Comparison of ENCODE assay signal across 8 mouse cellular contexts in the genomic region with DNA sequence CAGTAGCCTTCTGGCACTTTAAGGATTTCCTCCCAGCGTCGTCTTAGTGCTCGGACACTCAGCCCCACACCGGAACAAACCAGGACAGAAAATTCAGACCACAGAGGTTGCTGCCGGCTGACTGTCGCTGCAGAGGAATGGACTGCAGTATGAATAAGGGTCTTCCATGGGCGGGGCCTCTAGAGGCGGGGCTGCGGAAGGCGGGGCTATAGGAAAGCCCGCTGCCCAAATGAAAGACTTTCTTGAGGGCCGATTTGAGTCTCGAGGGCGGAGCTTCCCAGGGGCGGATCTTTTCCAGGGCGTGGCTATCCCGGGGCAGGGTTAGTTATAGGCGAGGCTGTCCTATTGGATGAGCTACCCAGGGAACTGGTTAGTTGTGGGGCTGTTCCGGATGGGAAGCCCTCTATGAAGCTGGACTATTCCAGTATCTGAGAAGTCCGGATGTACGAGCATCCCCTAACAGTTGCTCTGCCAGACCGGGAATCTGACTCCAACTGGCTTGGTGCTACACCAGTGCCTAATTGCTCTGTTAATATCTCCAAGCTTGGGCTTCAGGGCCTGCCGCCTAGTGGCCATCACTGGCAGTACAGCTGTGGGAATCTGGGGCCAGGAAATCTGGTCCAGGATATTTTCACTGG. TPM values are rescaled to one million over a fixed set of nuclear protein-coding genes. Genes with fewer than 3 reads are reported as not detected.
DNase-seq lines count a peak whose midpoint lies in the region; ATAC-seq and TF ChIP-seq lines count a peak whose summit lies in the region.

Tcaf2 (minus strand) TSS at position 343 of the 638 bp plus-strand sequence.

- H3K27me3 ChIP-seq in MEL (ENCODE audit: control insufficient read depth in 1 of 2, insufficient read depth in 2 of 2, low read length in 2 of 2), result no peaks in the 10 kb centered on the region
- no peaks in the 10 kb centered on the region for H3K27me3 ChIP-seq in cerebellum, adult 2 months (ENCODE audit: control insufficient read depth, insufficient read depth, low read length)
- no peaks in the 10 kb centered on the region for H3K27me3 ChIP-seq in forebrain, postnatal 0 days (ENCODE audit: insufficient read depth, low read length)
- peaks cover 2% of the 10 kb centered on the region; the same call in 1 of the 2 replicates for H3K27me3 ChIP-seq in liver, postnatal 0 days (ENCODE audit: insufficient read depth, low read length)
- no peaks in the 10 kb centered on the region for H3K27me3 ChIP-seq in thymus, adult 2 months (ENCODE audit: control insufficient read depth, insufficient read depth, low read length)

- no peak within 1 kb of the TSS for H3K4me3 ChIP-seq in MEL (ENCODE audit: control insufficient read depth in 1 of 2, insufficient read depth in 1 of 2, low read depth in 2 of 2, low read length in 2 of 2)
- peak within 1 kb of the TSS; percentile 37 for H3K4me3 ChIP-seq in cerebellum, adult 2 months (replicated peaks; ENCODE audit: insufficient read depth, low read depth, low read length)
- peak within 1 kb of the TSS; percentile 28 for H3K4me3 ChIP-seq in forebrain, postnatal 0 days (ENCODE audit: low read depth, low read length)
- H3K4me3 ChIP-seq in liver, postnatal 0 days (ENCODE audit: low read depth, low read length), result peak within 1 kb of the TSS; percentile 40
- H3K4me3 ChIP-seq in olfactory bulb, adult 2 months (ENCODE audit: insufficient read depth, low read depth, low read length), result peak within 1 kb of the TSS; percentile 24
- H3K4me3 ChIP-seq in thymus, adult 2 months (ENCODE audit: control insufficient read depth, insufficient read depth, low read length), result no peak within 1 kb of the TSS

- TF ChIP-seq CTCF in MEL (IDR thresholded peaks at IDR 0.05 in 2 of 3, conservative IDR thresholded peaks at IDR 0.05 in 1 of 3; ENCODE audit: control insufficient read depth in 1 of 3, insufficient read depth in 1 of 3, low read depth in 2 of 3, low read length in 3 of 3, poor library complexity in 1 of 3, severe bottlenecking in 1 of 3), result peak; percentile 46 to 70 (median 63)
- peak; percentile 83 for TF ChIP-seq CTCF in cerebellum, adult 2 months (IDR thresholded peaks at IDR 0.05; ENCODE audit: borderline replicate concordance, insufficient read depth, low read depth, low read length)
- peak; percentile 85 for TF ChIP-seq CTCF in forebrain, postnatal 0 days (IDR thresholded peaks at IDR 0.05; ENCODE audit: low read depth)
- TF ChIP-seq CTCF in liver, postnatal 0 days (IDR thresholded peaks at IDR 0.05; ENCODE audit: low read depth), result peak; percentile 84
- TF ChIP-seq CTCF in olfactory bulb, adult 2 months (IDR thresholded peaks at IDR 0.05; ENCODE audit: insufficient read depth, low read depth, low read length), result peak; percentile 47; the same call in 1 of the 2 replicates
- no peak; the same call in 1 of the 2 replicates for TF ChIP-seq CTCF in thymus, adult 2 months (IDR thresholded peaks at IDR 0.05; ENCODE audit: borderline replicate concordance, control insufficient read depth, extremely low read depth, insufficient read depth, low read length, poor library complexity)

- no peaks in the 10 kb centered on the region for H3K9me3 ChIP-seq in MEL (replicated peaks; ENCODE audit: insufficient read depth, low read length)
- no peaks in the 10 kb centered on the region for H3K9me3 ChIP-seq in forebrain, postnatal 0 days (ENCODE audit: low read length)
- no peaks in the 10 kb centered on the region for H3K9me3 ChIP-seq in liver, postnatal 0 days (ENCODE audit: low read length)

- H3K27ac ChIP-seq in MEL (ENCODE audit: control insufficient read depth, low read depth, low read length), result no peak within 1 kb of the TSS
- no peak within 1 kb of the TSS for H3K27ac ChIP-seq in cerebellum, adult 2 months (ENCODE audit: insufficient read depth, low read length)
- H3K27ac ChIP-seq in forebrain, postnatal 0 days (ENCODE audit: low read depth, low read length), result no peak within 1 kb of the TSS
- no peak within 1 kb of the TSS for H3K27ac ChIP-seq in liver, postnatal 0 days (ENCODE audit: low read depth)
- H3K27ac ChIP-seq in olfactory bulb, adult 2 months (ENCODE audit: insufficient read depth, low read depth, low read length), result no peak within 1 kb of the TSS
- no peak within 1 kb of the TSS for H3K27ac ChIP-seq in thymus, adult 2 months (ENCODE audit: control insufficient read depth, insufficient read depth, low read length)

- DNase-seq in MEL (ENCODE audit: low read depth, low spot score), result peak; percentile 19
- DNase-seq in cerebellum, adult 2 months, result peak; percentile 67 to 82
- peak; percentile 66 for DNase-seq in forebrain, postnatal 0 days
- DNase-seq in heart, postnatal 25 days (ENCODE audit: low spot score), result peak; percentile 87
- DNase-seq in layer of hippocampus, adult 11-12 months (ENCODE audit: low spot score), result peak; percentile 69
- DNase-seq in liver, postnatal 0 days, result peak; percentile 73
- DNase-seq in thymus, adult 2 months, result peak; percentile 30

- no peak for TF ChIP-seq EP300 in MEL (IDR thresholded peaks at IDR 0.05; ENCODE audit: low read depth in 1 of 2, low read length in 2 of 2)
- no peak for TF ChIP-seq EP300 in liver, postnatal 0 days (IDR thresholded peaks at IDR 0.05; ENCODE audit: low read depth)

- no peaks in the 10 kb centered on the region for H3K4me1 ChIP-seq in MEL (ENCODE audit: control insufficient read depth in 1 of 2, insufficient read depth in 2 of 2, low read length in 2 of 2)
- H3K4me1 ChIP-seq in cerebellum, adult 2 months (ENCODE audit: control insufficient read depth, insufficient read depth, low read length), result no peaks in the 10 kb centered on the region
- no peaks in the 10 kb centered on the region for H3K4me1 ChIP-seq in forebrain, postnatal 0 days (ENCODE audit: insufficient read depth)
- peaks cover 4% of the 10 kb centered on the region; the same call in 1 of the 2 replicates for H3K4me1 ChIP-seq in liver, postnatal 0 days (ENCODE audit: insufficient read depth)
- H3K4me1 ChIP-seq in olfactory bulb, adult 2 months (ENCODE audit: control insufficient read depth, insufficient read depth, low read length), result peaks cover 3% of the 10 kb centered on the region; the same call in 1 of the 2 replicates
- no peaks in the 10 kb centered on the region for H3K4me1 ChIP-seq in thymus, adult 2 months (replicated peaks; ENCODE audit: control insufficient read depth, insufficient read depth, low read length)

- peak within 1 kb of the TSS; percentile 48 for H3K4me2 ChIP-seq in forebrain, postnatal 0 days (ENCODE audit: low read depth)
- H3K4me2 ChIP-seq in liver, postnatal 0 days (ENCODE audit: low read depth, low read length), result peak within 1 kb of the TSS; percentile 71

- ATAC-seq in forebrain, postnatal 0 days, result peak; percentile 95
- peak; percentile 93 for ATAC-seq in liver, postnatal 0 days

- TF ChIP-seq POLR2A in MEL (IDR thresholded peaks at IDR 0.05; ENCODE audit: control insufficient read depth in 1 of 2, insufficient read depth in 1 of 2, low read depth in 1 of 2, low read length in 2 of 2, poor library complexity in 1 of 2), result no peak
- TF ChIP-seq POLR2A in cerebellum, adult 2 months (IDR thresholded peaks at IDR 0.05; ENCODE audit: borderline replicate concordance, insufficient read depth, low read length), result no peak
- no peak for TF ChIP-seq POLR2A in olfactory bulb, adult 2 months (IDR thresholded peaks at IDR 0.05; ENCODE audit: insufficient read depth, low read depth, low read length)
- TF ChIP-seq POLR2A in thymus, adult 2 months (IDR thresholded peaks at IDR 0.05; ENCODE audit: control insufficient read depth, extremely low read depth, insufficient read depth, low read length, poor library complexity), result no peak

- peak; percentile 16 for TF ChIP-seq RAD21 in MEL (IDR thresholded peaks at IDR 0.05; ENCODE audit: low read depth, low read length)

- no peaks in the 10 kb centered on the region for H3K36me3 ChIP-seq in MEL (ENCODE audit: control insufficient read depth in 1 of 2, insufficient read depth in 2 of 2, low read length in 2 of 2)
- H3K36me3 ChIP-seq in forebrain, postnatal 0 days (ENCODE audit: insufficient read depth), result no peaks in the 10 kb centered on the region
- no peaks in the 10 kb centered on the region for H3K36me3 ChIP-seq in liver, postnatal 0 days (replicated peaks; ENCODE audit: insufficient read depth, low read length)
- no peaks in the 10 kb centered on the region for H3K36me3 ChIP-seq in thymus, adult 2 months (ENCODE audit: control insufficient read depth, insufficient read depth, low read length)

- H3K9ac ChIP-seq in MEL (ENCODE audit: control insufficient read depth, low read depth, low read length, poor library complexity, severe bottlenecking), result no peak within 1 kb of the TSS
- peak within 1 kb of the TSS; percentile 37 for H3K9ac ChIP-seq in forebrain, postnatal 0 days
- no peak within 1 kb of the TSS for H3K9ac ChIP-seq in liver, postnatal 0 days (replicated peaks)

- intact Hi-C loops in heart, postnatal 25 days (cut with DNase I), result loop anchor here (5.0 kb wide), 1 partner anchor 47 kb away; no protein-coding TSS in a partner anchor

- WGBS in cerebellum, adult 2 months, result under 1% methylated on average over 23 of the region's 23 CpGs
- WGBS in forebrain, postnatal 0 days, result 1% methylated on average over 23 of the region's 23 CpGs
- 1% methylated on average over 23 of the region's 23 CpGs for WGBS in liver, postnatal 0 days (ENCODE audit: insufficient replicate concordance)
- WGBS in olfactory bulb, adult 2 months, result 2% methylated on average over 23 of the region's 23 CpGs
- 6% methylated on average over 23 of the region's 23 CpGs for WGBS in thymus, adult 2 months

- no peaks in the 10 kb centered on the region for H3K79me2 ChIP-seq in MEL (ENCODE audit: control insufficient read depth, insufficient read depth, low read length, poor library complexity)

TF ChIP-seq in MEL, 35 proteins besides CTCF, POLR2A, EP300 and RAD21:
- TF ChIP-seq SMC3 (IDR thresholded peaks at IDR 0.05; ENCODE audit: low read depth, low read length) (peak; percentile 30), MAFK (IDR thresholded peaks at IDR 0.05; ENCODE audit: borderline replicate concordance, low read depth, low read length) (no peak)

RNA-seq across cellular contexts. Expression of gene Tcaf2, which starts in this region (rescaled TPM):
- total RNA-seq in MEL (2012; rRNA removed), result not detected in 2 replicates
- not detected for polyA plus RNA-seq in MEL (2012; ENCODE audit: insufficient read depth in 1 of 2, insufficient read length in 2 of 2, low read depth in 1 of 2, low replicate concordance in 2 of 2, missing spikeins in 1 of 2)
- polyA plus RNA-seq in cerebellum, adult 2 months (2012; rRNA removed), result 0.55 and 0.87 TPM in 2 replicates
- total RNA-seq in forebrain, postnatal 0 days (2014; rRNA removed), result 2.0 and 2.4 TPM in 2 replicates
- polyA plus RNA-seq in forebrain, postnatal 0 days (2015; fragmentation: Nextera tagmentation; extraction: Ambion mirVana), result 0.57 and 1.2 TPM in 2 replicates
- total RNA-seq in heart, postnatal 25 days (2021), result 1 to 10 TPM; 3.3 to 3.6 TPM
- polyA plus RNA-seq in liver, postnatal 0 days (2015; fragmentation: Nextera tagmentation; extraction: Ambion mirVana), result 0.11 and 0.12 TPM in 2 replicates
- polyA plus RNA-seq in olfactory bulb, adult 2 months (2012; ENCODE audit: insufficient read depth, insufficient read length, low replicate concordance, missing spikeins), result not detected in 2 replicates
- 7.0 and 7.9 TPM in 2 replicates for polyA plus RNA-seq in thymus, adult 2 months (2012; rRNA removed)

Comparison
In these comparisons a context has a peak if more than half of its experiments do, and no peak if none do; other contexts are left out.
1. Peak in DNase-seq in MEL; RNA of the gene not detected or under 1 TPM.
2. Peak in DNase-seq and H3K4me3 ChIP-seq in cerebellum, adult 2 months; RNA of the gene not detected or under 1 TPM.
3. Peak in DNase-seq, ATAC-seq, H3K4me3 ChIP-seq and H3K4me2 ChIP-seq in liver, postnatal 0 days; RNA of the gene not detected or under 1 TPM.
4. DNase-seq: peak in every context shown above with its lines; median percentile 87 in heart, postnatal 25 days; 74 in cerebellum, adult 2 months; 73 in liver, postnatal 0 days; 69 in layer of hippocampus, adult 11-12 months; 66 in forebrain, postnatal 0 days; 30 in thymus, adult 2 months; 19 in MEL.
5. H3K4me3 ChIP-seq: peak in forebrain, postnatal 0 days (single experiment) and olfactory bulb, adult 2 months (single experiment); none in MEL (0 of 2) and thymus, adult 2 months (single experiment).